Mouse (Mus musculus): ENCODE measurements around the gene Utp4.

- TF ChIP-seq CTCF (IDR thresholded peaks at IDR 0.05; ENCODE audit: insufficient read depth, low read length) (no peak), POLR2A (IDR thresholded peaks at IDR 0.05; ENCODE audit: borderline replicate concordance, extremely low read depth, low read depth, low read length) (no peak)
These were observed 69.9 kb downstream of the Utp4 start for GRCm38 (mm10) chr8:106963365-106963764.
